Mouse (Mus musculus): ENCODE results near the gene Larp4b. TPM values are rescaled to one million over a fixed set of nuclear protein-coding genes. Genes with fewer than 3 reads are reported as not detected.

Larp4b gene
- total RNA-seq, 1 experiment from 2014 or later, result 81.6 TPM

DNA sequence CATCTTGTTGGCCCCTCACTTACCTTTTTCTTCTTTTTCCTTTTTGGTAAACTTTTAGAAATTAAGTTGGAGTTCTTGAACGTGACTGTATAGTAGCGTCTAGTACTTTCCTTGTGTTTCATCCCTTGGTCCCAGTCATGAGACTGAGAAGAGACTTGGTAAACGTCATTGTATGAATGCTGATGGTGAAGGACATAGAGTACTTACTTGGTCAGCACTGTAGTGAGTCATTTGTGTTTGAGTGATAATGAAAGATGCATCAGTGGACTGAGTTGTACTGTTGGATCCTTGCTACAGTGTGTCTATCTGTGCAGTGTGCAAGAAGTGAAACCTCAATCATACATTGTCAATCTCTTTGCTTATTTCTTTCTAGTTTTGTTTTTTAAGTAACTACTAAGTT is 20.1 kb downstream of the Larp4b start:
- no peak for ATAC-seq (ENCODE audit: extremely low read depth, insufficient number of reproducible peaks, low FRiP score, poor library complexity, severe bottlenecking)

DNA sequence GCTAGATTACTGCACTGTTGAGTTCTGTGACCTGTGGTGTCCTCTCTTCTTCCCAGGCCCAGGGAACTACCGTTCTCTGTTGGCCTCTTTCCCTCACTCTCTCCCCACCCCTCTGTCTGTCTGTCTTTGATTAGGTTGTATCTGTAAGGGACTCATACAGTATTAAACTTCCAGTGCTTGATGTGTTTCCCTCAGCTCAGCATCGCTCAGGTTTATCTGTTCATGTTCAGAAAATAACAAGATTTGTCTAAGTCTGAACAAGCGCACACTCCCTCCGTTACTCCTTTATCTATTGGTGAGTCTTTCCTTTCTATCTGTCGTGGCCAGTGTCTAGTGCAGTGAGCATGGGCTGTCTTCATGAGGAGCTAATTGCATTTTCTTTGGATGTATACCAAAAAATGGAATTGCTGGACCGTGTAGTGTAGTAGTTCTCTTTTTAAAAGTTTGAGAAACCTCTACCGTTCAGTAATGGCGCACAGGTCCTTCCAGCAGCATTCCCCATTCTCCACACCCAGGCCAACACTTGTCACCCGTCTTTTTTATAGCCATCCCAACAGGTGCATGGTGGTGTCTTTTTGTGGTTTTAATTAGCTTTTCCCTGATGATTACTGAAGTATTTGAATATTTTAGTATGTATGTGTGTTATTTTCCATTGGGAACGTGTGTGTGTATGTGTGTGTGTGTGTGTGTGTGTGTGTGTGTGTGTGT is 27.3 kb downstream of the Larp4b start:
- ATAC-seq (ENCODE audit: extremely low read depth, insufficient number of reproducible peaks, low FRiP score, poor library complexity, severe bottlenecking), result no peak

DNA sequence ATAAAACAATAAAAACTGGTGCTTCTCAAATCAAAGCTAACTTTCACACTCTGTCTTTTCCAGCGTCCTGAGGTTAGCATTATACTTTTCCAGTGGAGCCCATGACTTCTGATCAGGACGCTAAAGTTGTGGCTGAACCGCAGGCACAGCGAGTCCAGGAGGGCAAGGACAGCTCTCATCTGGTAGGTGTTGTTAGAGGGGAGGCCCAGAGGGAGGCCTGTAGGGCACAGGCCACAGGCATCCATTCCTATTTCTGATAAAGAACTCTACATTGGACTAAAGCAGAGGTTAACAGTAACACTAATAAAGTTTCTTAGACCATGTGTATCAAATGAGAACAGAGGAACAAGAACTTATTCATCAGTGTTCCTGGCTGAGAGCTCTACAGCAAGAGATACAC is 28.4 kb downstream of the Larp4b start:
- ATAC-seq (ENCODE audit: extremely low read depth, insufficient number of reproducible peaks, low FRiP score, poor library complexity, severe bottlenecking), result no peak

- ATAC-seq (ENCODE audit: extremely low read depth, insufficient number of reproducible peaks, low FRiP score, poor library complexity, severe bottlenecking), result peak; percentile 87
Measured at GRCm38 (mm10) chr13:9125193-9125592, 31.5 kb downstream of the Larp4b start.

GRCm38 (mm10) chr13:9127715-9128114 is 34.0 kb downstream of the Larp4b start:
- no peak for ATAC-seq (ENCODE audit: extremely low read depth, insufficient number of reproducible peaks, low FRiP score, poor library complexity, severe bottlenecking)

DNA sequence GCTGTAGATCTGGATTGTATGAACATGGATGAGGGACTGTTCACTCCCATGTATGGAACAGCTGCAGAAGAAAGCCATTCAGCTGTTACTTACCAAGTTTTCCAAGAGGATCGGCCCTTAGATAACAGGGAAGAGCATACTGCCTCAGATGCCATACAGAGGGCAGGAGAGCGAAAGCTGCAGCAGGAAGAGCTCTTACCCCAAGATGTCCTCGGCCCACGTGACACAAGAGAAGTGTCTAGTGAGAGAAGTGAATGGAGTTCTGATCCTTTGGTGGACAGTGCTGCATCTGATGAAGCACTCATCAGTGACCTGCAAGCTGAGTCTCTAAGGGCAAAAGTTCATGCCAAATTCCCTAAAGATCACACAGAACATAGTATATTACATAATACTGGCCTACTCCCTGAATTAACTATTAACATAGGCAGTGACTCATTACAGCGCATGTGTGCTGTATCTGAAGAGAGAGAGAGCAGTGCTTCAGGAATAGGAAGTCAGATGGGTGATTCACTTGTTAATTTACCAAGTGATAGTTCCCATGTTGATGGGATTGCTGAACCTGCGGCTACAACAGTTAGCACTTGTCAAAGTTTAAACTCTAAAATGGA is 35.1 kb downstream of the Larp4b start:
- ATAC-seq (ENCODE audit: extremely low read depth, insufficient number of reproducible peaks, low FRiP score, poor library complexity, severe bottlenecking), result no peak

GRCm38 (mm10) chr13:9134421-9134820 is 40.7 kb downstream of the Larp4b start:
- no peak for ATAC-seq (ENCODE audit: extremely low read depth, insufficient number of reproducible peaks, low FRiP score, poor library complexity, severe bottlenecking)

- no peak for ATAC-seq (ENCODE audit: extremely low read depth, insufficient number of reproducible peaks, low FRiP score, poor library complexity, severe bottlenecking)
Measured at GRCm38 (mm10) chr13:9136088-9136487, 42.4 kb downstream of the Larp4b start.

DNA sequence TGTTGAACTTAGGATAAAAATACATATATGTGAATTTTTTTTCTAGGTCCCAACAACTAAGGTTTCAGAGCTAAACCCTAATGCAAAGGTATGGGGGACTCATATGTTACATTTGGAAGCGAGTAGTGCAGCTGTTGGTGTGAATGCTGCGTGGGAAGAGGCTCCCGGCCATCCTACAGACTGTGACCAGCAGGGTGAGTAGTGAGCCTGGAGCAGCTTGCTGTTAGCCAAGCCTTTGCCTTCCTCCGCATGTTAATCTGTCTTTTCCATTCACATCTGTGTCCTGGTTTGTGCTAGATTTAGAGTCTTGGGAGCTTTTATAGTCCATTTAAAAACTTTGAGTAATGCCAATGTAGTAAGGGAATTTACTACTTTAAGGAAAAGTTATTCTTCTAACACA is 43.1 kb downstream of the Larp4b start:
- no peak for ATAC-seq (ENCODE audit: extremely low read depth, insufficient number of reproducible peaks, low FRiP score, poor library complexity, severe bottlenecking)

DNA sequence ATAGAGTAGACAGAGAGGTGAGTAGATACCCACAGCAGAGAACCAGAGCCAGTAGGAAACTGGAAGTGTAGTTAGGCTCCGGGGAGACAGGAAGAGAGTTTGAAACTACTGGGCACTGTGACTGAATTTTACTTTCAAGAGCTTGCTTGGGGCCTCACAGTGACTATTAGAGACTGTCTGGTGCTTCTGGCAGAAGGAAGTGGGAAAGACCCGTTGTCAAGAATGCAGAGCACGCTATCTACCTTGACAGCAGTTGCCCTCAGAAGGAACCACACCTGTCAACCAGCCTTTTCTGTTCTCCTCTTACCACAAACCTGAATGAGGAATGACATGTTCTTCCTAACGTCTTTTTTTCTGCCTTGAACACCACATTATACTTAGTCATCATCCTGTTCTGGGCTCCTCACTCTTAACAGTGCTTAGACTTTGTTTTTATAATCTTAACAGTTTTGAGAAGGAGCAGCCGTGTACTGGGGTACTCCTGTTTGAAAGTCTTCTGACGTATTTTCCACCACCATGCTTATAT is 45.8 kb downstream of the Larp4b start:
- no peak for ATAC-seq (ENCODE audit: extremely low read depth, insufficient number of reproducible peaks, low FRiP score, poor library complexity, severe bottlenecking)

DNA sequence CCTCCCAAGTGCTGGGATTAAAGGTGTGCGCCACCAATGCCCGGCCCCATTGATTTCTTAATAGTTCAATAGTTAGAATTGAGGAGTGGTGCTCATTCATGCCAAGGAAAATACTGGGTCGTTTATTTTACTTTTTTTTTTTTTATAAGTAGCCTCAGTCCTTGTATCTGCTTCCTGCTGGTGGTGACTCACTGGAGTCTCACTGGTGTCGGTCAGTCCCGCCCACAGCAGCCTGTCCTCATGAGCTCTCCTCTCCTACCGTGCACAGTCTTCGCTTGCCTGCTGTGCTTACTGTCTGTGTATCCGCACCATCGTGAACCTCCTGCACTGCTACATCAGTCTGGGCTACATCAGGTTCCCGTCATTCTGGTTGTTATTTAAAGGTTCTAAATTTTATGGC is 46.5 kb downstream of the Larp4b start:
- ATAC-seq (ENCODE audit: extremely low read depth, insufficient number of reproducible peaks, low FRiP score, poor library complexity, severe bottlenecking), result no peak

DNA sequence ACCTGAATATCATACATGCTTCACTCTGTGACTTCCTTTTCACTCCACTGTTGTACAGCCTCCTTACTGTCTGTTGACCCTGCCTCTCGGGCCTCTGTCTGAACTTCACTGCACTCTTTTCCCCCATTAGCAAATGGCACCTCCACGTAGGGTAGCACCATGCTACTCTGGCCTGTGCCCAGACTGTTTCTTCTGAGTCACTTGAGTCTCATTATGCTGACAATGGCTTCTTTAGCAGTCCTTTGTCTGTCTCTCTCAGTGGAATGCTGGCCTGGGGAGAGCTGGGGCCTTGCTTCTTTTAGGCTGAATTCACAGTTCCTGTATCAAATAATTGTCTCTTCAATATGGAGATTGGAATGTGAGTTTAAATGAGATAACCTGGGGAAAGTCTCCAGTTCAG is 48.7 kb downstream of the Larp4b start:
- no peak for ATAC-seq (ENCODE audit: extremely low read depth, insufficient number of reproducible peaks, low FRiP score, poor library complexity, severe bottlenecking)

DNA sequence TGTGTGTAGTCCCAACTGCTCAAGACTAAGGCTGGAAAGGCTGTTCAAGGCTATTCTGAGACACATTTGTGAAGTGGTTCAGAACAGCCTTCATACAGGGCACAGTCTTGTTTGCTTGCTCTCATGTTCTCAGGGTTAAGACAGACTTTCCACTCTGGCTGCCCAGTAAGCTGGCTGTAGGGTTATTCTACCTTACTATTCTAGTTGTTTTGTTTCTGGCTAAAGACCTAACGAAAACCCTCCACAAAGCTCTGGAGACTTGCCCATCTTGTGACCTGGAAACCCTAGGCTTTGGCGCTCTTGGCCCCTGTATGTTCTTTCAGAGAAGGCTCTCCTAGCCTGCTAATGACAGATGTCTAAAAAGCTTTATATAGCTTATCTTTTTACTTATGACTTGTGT is 55.1 kb downstream of the Larp4b start:
- ATAC-seq (ENCODE audit: extremely low read depth, insufficient number of reproducible peaks, low FRiP score, poor library complexity, severe bottlenecking), result no peak

GRCm38 (mm10) chr13:9149473-9150217 is 56.0 kb downstream of the Larp4b start:
- peak; percentile 53; the same call in 1 of the 2 replicates for ATAC-seq (ENCODE audit: extremely low read depth, insufficient number of reproducible peaks, low FRiP score, poor library complexity, severe bottlenecking)

DNA sequence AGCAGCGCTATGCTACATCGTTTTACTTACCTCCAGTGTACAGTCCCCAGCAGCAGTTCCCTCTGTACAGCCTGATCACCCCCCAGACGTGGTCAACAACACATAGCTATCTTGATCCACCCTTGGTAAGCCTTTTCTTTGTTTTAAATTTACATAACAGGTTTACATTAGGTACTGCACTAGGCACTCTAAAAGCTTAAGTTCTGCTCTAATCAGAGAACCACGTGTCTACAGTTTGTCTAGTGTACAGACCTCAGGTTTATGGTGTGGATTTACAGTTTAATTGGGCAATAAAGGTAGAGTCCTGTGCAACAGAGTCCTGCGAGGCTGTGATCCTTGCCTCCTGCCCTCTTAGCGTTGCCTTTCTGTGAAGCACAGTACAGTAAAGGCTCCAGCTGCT is 57.4 kb downstream of the Larp4b start:
- no peak for ATAC-seq (ENCODE audit: extremely low read depth, insufficient number of reproducible peaks, low FRiP score, poor library complexity, severe bottlenecking)

DNA sequence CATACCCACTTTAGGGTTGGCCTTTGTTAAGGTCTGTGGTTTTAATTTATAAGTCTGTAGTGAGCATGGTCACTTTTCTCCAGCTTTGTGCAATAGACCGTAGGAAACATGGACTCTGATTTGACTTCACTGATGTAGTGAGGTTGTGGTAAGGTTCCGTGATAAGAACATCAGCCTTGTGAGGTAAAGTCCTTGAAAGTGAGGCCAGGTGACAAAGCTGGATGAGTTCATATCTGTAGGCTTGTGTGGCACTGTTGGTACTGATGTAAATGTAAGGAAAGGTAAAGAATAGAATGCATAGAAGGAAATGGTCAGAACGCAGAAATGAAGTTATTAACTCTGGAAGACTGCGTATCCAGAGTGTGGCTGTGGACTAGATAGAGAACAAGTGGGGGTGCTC is 57.9 kb downstream of the Larp4b start:
- ATAC-seq (ENCODE audit: extremely low read depth, insufficient number of reproducible peaks, low FRiP score, poor library complexity, severe bottlenecking), result no peak

GRCm38 (mm10) chr13:9152267-9152666 is 58.6 kb downstream of the Larp4b start:
- no peak for ATAC-seq (ENCODE audit: extremely low read depth, insufficient number of reproducible peaks, low FRiP score, poor library complexity, severe bottlenecking)

GRCm38 (mm10) chr13:9153803-9154202 is 60.1 kb downstream of the Larp4b start:
- no peak for ATAC-seq (ENCODE audit: extremely low read depth, insufficient number of reproducible peaks, low FRiP score, poor library complexity, severe bottlenecking)

DNA sequence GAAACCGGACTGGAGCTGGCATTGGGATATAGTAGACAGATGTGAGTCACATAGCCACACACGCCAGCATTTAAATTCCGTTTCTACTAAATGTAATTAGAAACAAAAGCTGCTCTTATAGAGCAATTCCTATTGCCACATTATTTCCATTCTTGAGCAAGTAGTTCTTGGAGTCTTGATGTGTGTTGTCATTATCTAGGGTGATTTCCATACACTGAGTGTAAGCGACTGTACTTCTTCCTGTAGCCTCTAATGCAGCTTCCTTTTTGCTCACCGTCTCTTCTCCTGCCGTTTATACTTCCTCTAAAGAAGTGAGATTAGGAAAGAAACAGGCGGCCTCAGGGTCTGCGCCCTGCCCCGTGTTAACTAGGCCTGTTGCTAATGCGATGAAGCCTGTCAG is 65.6 kb downstream of the Larp4b start:
- ATAC-seq (ENCODE audit: extremely low read depth, insufficient number of reproducible peaks, low FRiP score, poor library complexity, severe bottlenecking), result peak; percentile 84

DNA sequence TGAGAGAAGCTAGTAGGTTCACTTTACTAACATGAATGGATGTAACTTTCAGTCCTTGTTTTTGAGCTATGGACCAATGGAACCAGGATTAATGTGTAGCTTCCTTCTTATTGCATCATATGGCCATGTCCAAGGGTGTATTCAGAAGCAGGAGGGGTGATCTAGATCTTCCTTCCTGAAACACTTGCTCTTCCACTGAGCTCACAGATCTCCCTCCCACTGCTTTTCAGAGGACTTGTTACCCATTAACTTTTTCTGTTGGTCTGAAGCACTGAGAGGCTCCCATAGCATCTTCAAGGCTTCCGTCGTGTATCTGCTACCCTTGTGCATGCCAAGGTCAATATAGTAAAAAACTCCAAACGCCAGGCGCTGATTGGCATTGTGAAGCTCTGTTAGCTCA is 69.2 kb downstream of the Larp4b start:
- no peak for ATAC-seq (ENCODE audit: extremely low read depth, insufficient number of reproducible peaks, low FRiP score, poor library complexity, severe bottlenecking)
